Mouse (Mus musculus) layer of hippocampus, postnatal 14 days (tissue): Measurements from ENCODE around the gene Krt27. TPM values are rescaled to one million over a fixed set of nuclear protein-coding genes. Genes with fewer than 3 reads are reported as not detected.

ENCODE experiments used
- DNase-seq, 2 experiments: peaks; one replicate each; pipeline ENCODE4 v3.0.0; 2021 to 2022; ENCODE audit warnings: low spot score in 2 of 2, mixed read lengths in 1 of 2
- total RNA-seq, 2 experiments: library from RNA; stranded (reverse); gene quantifications; 2 replicates each; pipeline ENCODE4 v1.2.3; 2021

Gene Krt27
- total RNA-seq, 2 experiments from 2014 or later: not detected

GRCm38 (mm10) chr11:99333426-99333825 lies 17.5 kb downstream of the Krt27 start:
- peak; percentile 75 to 81 for DNase-seq

GRCm38 (mm10) chr11:99329655-99330054 lies 21.2 kb downstream of the Krt27 start:
- DNase-seq: no peak

DNA sequence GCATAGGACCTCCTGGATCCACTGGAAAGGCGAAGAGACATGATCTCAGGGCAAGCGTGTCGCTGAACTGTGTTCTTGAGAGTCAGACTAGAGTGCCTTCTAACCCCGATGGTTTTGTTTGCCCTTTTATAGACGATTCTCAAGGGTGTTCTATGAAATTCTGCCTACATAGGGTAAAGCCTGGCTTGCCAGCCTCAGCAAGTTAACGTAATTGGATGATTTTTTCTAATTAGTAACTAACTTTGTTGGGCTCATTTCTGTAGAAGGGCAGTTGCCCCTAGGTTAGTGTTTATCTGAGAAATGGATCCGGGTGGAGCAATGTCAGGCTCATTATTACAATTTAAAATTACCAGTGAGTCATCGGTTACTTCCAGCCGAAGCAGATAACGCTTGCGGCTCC lies 28.1 kb downstream of the Krt27 start, which contains the start of gene Krt25:
Gene Krt25, minus strand, starts transcription at position 101 of the 400 bp plus-strand sequence.
- DNase-seq: no peak

DNA sequence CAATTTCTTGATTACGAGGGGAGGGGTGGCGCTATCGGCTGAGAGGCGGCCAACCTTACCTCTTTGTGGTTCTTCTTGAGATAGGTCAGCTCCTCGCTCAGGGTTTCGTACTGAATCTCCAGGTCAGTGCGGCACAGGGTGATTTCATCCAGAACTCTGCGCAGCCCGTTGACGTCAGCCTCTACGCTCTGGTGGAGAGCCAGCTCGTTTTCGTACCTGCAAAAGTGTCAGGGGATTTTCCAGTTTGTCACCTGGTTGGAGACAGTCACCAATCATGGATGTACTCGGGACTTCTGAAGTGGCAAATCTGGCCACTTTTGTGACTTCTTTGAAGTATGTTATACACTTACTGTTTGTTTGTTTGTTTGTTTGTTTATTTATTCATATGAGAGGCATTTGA lies 29.8 kb downstream of the Krt27 start:
- no peak for DNase-seq

GRCm38 (mm10) chr11:99319127-99319526 lies 31.8 kb downstream of the Krt27 start:
- DNase-seq: no peak

DNA sequence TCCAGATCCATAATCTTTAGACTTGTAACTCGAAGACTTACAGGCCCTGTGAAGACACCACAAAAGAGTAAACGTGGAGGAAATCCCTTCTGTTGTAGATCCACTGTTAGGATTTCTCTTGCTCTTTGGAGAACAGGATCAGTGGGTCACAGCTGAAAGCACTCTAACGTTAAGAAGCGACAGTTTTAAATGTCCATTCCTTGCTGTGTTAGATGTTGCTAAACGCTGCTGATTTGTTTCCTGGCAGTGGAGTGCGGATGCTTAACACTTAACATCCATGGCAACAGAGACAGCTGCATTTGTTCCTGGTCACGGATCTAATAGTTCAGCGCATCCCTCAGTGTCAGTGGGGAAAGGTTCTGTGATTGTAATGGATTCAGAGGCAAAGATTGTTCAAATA lies 34.4 kb downstream of the Krt27 start:
- DNase-seq: no peak

DNA sequence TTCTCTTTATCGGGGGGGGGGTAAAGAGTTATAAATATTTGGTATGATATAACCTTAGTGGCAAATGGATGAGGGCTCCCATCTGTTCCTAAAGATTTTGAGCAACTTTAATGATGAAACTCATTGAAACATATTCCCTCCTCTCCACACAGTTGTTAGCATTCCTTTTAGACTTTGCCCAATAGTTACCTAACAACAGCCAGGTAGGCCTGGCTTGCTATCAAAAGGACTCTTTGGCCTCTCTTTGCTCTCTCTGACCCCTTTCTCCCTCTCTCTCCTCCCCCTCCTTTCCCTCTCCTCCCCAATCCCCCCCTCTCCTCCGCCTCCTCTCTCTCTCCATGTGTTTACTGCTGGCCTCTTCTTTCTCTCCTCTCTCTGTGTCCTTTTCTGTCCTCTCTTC lies 36.3 kb downstream of the Krt27 start:
- no peak for DNase-seq

- DNase-seq: no peak
These were observed 40.0 kb downstream of the Krt27 start for GRCm38 (mm10) chr11:99310882-99311281.

DNA sequence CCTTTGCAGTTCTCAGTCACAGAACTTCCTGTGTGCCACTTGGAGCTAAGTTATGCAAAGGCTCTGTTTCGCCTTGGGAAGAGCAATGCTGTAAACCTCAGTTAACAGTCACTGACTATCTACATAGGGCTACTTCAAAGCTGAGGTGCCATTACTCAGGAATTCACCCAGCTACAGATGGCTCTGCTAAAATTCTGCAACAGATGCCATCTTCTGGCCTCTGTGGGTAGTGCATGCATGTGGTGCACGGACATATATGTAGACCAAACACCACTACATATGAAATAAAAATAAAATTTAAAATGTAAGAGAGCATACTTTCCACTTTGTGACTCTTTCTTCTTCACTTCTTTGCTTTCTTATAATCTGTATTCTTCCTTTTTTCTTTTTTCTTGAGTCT lies 43.3 kb downstream of the Krt27 start:
- peak; percentile 26 to 50 for DNase-seq

Other genes starting within 250 kb of the Krt27 start
- gene Ccr7, start 196.0 kb downstream of the Krt27 start, total RNA-seq: not detected
- 10 to 100 TPM; 75.4 to 80.2 TPM for gene Smarce1, start 120.1 kb downstream of the Krt27 start, total RNA-seq
- gene Krt222, start 107.0 kb downstream of the Krt27 start, total RNA-seq: 10 to 100 TPM; 28.4 to 32.8 TPM
- gene Krt24, start 65.8 kb downstream of the Krt27 start, total RNA-seq: not detected
- not detected for gene Krt25, start 28.2 kb downstream of the Krt27 start, total RNA-seq
- under 1 TPM in 1 of 2 experiments, not detected in 1; 0.14 TPM for gene Krt26, start 13.1 kb downstream of the Krt27 start, total RNA-seq
- gene Krt28, start 23.8 kb upstream of the Krt27 start, total RNA-seq: under 1 TPM; 0.32 to 0.45 TPM
- gene Krt10, start 38.3 kb upstream of the Krt27 start, total RNA-seq: 10 to 100 TPM; 13.0 to 14.4 TPM
- 1 to 10 TPM; 1.1 to 1.5 TPM for gene Krt12, start 71.2 kb upstream of the Krt27 start, total RNA-seq
- not detected for gene Krt20, start 87.0 kb upstream of the Krt27 start, total RNA-seq
- not detected for gene Krt23, start 142.0 kb upstream of the Krt27 start, total RNA-seq
- not detected for gene Krt39, start 170.2 kb upstream of the Krt27 start, total RNA-seq
- gene Krt40, start 192.1 kb upstream of the Krt27 start, total RNA-seq: not detected
- not detected for gene Krtap3-3, start 199.8 kb upstream of the Krt27 start, total RNA-seq
- gene Krtap3-2, start 205.7 kb upstream of the Krt27 start, total RNA-seq: not detected
- gene Gm11939, start 208.4 kb upstream of the Krt27 start, total RNA-seq: not detected
- not detected for gene Krtap3-1, start 215.5 kb upstream of the Krt27 start, total RNA-seq
- gene Krtap1-5, start 229.9 kb upstream of the Krt27 start, total RNA-seq: not detected
- gene Krtap1-4, start 232.6 kb upstream of the Krt27 start, total RNA-seq: not detected
- gene Krtap1-3, start 240.2 kb upstream of the Krt27 start, total RNA-seq: not detected
- gene Krtap9-3, start 247.0 kb upstream of the Krt27 start, total RNA-seq: not detected